Mouse (Mus musculus) kidney, adult 8-10 months (tissue): ENCODE measurements around the gene C1ql4.
"Not testable (repeated sequence)": the region's sequence is repeated elsewhere in the genome, so short reads cannot be mapped to it uniquely, and the experiment has no call there.

ENCODE experiments used
- DNase-seq, 2 experiments: peaks; one replicate each; pipeline ENCODE4 v3.0.0; 2022

C1ql4 gene

GRCm38 (mm10) chr15:99097840-99098492 is 10.3 kb upstream of the C1ql4 start:
- peak in 1 of 2 experiments; percentile 47 for DNase-seq

DNA sequence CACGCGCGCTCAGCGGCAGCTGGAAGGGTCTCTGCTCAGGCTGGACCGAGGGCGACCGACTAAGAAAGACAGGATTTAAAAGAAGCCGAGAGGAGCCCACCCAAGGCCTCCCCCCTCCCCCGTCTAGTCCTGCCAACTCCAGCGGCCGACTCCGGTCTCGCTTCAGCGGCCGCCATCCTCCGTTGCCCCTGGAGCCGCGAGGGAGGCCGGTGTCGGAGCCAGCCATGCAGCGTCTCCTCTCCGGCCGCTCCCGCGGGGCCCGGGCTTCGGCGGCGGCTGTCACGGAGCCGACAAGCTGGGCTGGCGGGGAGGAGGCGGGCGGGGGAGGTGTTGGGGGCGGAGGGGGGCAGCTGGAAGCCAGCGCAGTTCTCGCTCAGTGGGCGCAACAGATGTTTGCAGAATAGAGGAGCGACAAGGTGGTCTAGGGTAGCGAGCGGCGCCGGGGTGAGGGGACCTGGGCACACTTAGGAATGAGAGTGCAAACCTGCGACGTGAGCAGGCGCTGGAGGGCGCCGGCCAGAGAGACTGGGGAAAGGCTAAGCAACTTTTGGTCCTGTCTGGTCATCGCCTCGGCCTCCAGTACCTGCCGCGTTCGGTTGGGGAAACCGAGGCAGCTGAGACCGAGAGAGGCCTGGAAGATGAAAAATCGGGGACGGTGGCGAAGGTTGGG is 9.3 kb upstream of the C1ql4 start:
- peak in 1 of 2 experiments; percentile 50 for DNase-seq

- DNase-seq, result no peak
Measured at GRCm38 (mm10) chr15:99096061-99096793, 8.6 kb upstream of the C1ql4 start.

GRCm38 (mm10) chr15:99095356-99095755 is 7.7 kb upstream of the C1ql4 start:
- DNase-seq, result no peak

DNA sequence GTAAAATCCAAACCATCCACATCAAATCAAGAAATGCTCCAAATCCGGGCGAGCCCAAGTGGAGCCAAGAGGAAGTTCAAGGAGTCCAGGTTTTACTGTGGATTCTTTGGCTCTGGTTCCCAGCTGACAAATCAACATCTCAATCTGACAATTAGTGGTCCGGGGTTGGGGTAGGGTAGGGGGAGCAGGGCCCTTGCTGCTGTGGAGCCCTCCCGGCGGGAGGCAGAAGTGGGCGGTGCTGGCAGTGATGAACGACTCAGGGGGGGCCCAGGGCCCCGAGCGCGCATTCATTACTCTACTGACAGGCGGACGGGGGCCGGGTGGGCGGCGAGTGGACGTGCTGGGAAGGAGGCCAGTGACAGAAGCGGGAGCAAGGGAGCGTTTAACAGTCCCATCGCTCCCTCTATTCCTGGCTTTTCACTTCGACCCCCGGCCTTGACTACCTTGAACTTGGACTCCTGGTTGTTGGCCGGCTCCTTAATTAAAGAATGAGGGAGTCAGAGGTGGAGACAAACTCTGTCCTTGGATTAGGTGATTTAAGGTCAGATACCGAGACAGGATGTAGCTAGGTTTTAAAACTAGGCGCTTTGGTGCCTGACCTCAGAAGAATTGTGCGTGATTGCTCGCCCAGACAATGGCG is 7.1 kb upstream of the C1ql4 start:
- no peak for DNase-seq

- DNase-seq, result no peak
Measured at GRCm38 (mm10) chr15:99093291-99094258, 6.0 kb upstream of the C1ql4 start.

GRCm38 (mm10) chr15:99092870-99093269 is 5.3 kb upstream of the C1ql4 start, which contains the start of gene Dnajc22:
Gene Dnajc22, plus strand, starts transcription at chr15:99093170.
- DNase-seq, result no peak

- no peak for DNase-seq
Measured at GRCm38 (mm10) chr15:99089069-99089468, 1.5 kb upstream of the C1ql4 start.

DNA sequence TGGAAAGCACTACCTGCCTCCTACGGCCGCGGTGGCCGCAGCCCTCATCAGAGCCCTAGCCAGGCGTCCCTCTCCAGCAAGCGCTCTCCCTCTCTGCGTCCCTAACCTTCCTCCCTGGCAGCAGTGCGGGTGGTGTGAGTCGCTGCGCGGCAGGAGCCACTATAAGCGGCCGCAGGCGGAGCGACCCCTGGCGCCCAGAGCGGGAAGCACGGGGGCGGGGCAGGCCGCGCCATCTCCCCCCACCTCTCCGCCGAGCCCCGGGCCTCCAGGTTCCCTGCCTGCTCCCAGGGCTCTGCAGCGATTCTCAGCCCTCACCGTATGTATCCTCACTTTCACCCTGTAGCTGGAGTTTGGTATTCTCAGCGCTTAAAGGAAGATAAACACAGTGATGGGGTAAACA is 675 bp upstream of the C1ql4 start:
- peak; percentile 56 to 78 for DNase-seq

DNA sequence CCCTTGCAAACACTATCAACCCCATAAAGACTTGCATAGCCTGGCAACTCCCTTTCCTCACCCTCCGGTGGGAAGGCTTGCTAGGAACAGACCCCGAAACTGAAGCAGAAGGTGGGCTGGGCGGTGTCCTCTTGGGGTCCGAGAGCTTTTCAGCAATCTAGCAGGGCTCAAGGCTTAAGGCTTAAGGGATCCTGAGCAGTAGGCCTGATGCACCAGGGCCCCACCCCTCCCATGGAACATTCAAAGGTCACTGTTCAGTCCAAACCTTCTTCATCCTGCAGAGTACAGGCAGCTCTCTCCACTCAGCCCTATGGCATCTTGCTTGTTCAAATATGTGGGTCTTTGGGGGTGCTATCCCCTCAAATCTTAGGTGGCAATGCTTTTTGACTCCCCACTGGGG is 1.6 kb downstream of the C1ql4 start:
- DNase-seq, result peak in 1 of 2 experiments; percentile 56

DNA sequence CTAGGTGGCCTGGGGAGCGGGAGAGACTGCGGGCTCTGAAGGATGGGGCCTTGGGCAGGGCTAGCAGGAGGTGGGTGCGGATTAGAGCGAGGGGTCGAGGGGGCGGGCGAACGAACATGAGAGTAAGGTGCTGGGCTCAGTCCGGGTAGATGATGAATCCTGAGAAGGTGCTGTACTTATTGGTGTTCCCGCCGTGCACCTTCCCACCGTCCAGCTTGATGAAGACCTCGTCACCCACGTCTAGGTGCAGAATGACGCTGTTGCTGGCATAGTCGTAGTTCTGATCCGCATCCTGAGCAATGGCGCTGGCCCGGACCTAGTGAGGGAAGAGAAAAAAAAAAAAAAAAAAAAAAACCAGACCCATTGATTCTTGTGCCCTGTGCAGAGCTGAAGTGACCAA is 3.0 kb downstream of the C1ql4 start:
- DNase-seq, result no peak

DNA sequence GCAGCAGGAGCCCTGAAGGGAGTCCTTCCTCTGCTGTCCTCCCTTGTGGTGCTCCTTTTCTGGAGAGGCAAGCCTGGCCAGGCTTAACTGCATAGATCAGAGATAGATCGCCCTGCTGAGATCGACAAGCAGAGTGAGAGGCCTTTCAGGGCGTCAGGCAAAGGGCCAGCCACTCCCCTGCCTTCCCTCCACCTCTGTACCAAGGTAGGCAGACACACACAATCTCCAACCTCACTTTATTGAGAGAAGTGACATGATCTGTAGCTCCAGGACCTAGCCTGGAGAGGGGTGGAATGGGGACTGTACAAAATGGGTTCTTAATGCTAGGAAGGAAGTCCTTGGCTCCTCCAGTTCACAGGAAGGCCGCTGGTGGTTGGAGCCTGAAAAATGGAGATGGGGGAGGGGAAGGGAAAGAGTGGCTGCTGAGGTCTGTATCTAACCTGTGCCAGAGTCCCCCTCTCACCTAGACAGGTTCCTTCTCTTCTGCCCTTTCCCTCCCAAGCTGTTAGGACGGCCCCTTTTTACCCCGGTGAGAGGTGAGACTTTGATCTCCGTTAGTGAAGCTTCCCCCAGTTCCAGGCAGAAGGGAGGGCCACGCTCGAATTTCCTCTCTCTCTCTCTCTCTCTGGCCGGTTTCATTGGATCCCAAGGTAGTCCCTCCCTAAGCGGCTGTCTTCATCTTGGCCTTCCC is 3.6 kb downstream of the C1ql4 start:
- DNase-seq, result peak; percentile 50 to 61

GRCm38 (mm10) chr15:99083258-99083657 is 4.4 kb downstream of the C1ql4 start:
- peak in 1 of 2 experiments; percentile 67 for DNase-seq

DNA sequence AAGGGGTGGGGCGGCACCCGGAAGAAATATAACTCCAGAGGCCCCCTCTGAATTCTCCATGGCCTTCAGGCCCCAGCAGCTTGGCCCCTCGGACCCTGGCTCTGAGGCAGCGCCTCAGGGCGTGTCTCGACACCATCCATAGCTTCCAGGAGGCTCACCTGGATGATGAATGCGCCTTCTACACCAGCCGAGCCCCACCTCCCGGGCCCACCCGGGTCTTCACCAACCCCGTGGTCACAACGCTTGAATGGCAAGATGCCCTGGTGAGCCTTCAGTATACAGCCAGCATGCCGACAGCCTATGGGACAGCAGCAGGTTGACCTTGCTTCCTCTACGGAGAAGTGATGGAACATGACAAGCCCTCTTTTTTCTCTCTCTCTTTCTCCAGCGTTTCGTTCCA is 4.8 kb downstream of the C1ql4 start:
- no peak for DNase-seq

GRCm38 (mm10) chr15:99082322-99082721 is 5.3 kb downstream of the C1ql4 start:
- no peak for DNase-seq

DNA sequence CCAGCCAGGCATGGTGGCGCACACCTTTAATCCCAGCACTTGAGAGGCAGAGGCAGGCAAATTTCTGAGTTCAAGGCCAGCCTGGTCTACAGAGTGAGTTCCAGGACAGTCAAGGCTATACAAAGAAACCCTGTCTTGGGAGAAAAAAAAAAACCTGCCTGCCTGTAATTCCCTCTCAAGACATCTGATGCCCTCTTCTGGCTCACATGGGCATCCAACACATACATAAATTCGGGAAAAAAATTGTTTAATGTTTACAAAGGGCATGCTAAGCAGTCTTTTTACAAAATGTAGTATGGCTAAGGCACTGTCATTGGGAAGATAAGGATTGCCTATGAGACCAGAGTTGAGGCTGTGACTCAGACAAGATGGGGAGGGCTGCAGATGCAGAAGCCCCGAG is 7.8 kb downstream of the C1ql4 start:
- DNase-seq, result no peak

- DNase-seq, result no peak
Measured at GRCm38 (mm10) chr15:99078181-99078910, 9.3 kb downstream of the C1ql4 start.

DNA sequence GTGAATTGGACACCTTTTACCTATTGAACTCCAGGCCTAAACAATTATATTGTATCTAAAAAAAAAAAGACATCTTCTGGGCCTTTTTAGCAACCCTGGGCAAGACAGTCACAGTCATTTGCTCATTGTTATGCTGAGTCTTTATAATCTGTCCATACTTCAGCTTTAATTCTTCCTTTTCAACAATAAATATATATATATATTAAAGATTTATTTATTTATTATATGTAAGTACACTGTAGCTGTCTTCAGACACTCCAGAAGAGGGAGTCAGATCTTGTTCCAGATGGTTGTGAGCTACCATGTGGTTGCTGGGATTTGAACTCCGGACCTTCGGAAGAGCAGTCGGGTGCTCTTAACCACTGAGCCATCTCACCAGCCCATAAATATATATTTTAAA is 11.6 kb downstream of the C1ql4 start:
- DNase-seq, result not testable (repeated sequence)

DNA sequence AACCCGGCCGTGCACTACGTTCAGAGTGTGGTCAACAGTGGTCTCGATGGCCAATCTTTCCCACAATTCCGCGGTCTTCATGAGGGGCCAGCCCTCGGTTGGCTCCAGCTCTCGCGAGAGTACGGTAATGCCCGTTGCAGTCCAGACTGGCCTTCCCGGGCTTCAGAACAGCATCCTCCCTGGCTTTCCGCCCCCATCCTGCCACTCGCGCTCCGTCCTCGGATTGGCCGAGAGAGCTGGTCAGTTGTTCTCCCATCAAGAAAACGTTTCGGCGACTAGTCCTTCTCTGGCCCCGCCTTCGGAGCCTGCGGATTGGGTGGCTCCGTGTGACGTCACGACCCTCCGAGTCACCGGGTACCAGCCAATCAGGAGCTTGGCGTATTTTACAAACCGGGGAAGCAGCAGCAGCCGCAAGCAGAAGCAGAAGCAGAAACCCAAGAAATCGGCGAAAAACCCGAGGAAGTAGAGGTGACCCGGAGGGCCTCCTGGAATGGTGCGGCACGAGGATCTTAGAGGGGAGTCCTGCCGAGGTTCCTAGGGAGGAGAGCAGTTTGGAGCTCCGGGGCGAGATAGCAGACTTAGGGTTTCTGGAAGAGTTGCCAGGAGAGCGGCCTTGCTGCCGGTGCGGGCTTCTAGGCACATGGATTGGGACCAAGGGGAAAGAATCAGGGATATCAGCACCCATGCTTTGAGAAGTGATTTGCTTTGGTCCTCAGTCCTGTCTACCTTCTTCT is 12.8 kb downstream of the C1ql4 start:
- DNase-seq, result peak; percentile 98

- no peak for DNase-seq
Measured at GRCm38 (mm10) chr15:99074019-99074599, 13.5 kb downstream of the C1ql4 start, which contains the start of gene Troap. Gene Troap, plus strand, starts transcription at chr15:99074575.
